Mouse (Mus musculus): Measurements from ENCODE around the gene Pcare. TPM values are rescaled to one million over a fixed set of nuclear protein-coding genes. Genes with fewer than 3 reads are reported as not detected.
A peak's percentile ranks its signal among the peaks of the same experiment; 100 is the strongest.

The Pcare gene
- total and polyA plus RNA-seq, 3 experiments: not detected

- peaks cover 9% of the 10 kb centered on the region for H3K9me3 ChIP-seq (replicated peaks; ENCODE audit: low read length)
- TF ChIP-seq TCF12 (IDR thresholded peaks at IDR 0.05; ENCODE audit: low read depth, low read length): no peak
- no peak for TF ChIP-seq MEF2A (IDR thresholded peaks at IDR 0.05; ENCODE audit: borderline replicate concordance, low read depth, low read length)
- no peak for TF ChIP-seq TBP (conservative IDR thresholded peaks at IDR 0.05; ENCODE audit: low read depth, low read length)
- no peak for TF ChIP-seq GABPA (IDR thresholded peaks at IDR 0.05; ENCODE audit: insufficient replicate concordance, low read depth, low read length)
- no peak for TF ChIP-seq PAX5 (IDR thresholded peaks at IDR 0.05; ENCODE audit: low read length)
- no peak for TF ChIP-seq CHD1 (IDR thresholded peaks at IDR 0.05; ENCODE audit: low read depth, low read length)
- TF ChIP-seq ZC3H11A (IDR thresholded peaks at IDR 0.05; ENCODE audit: low read depth, low read length): no peak
- no peak for TF ChIP-seq NELFE (IDR thresholded peaks at IDR 0.05; ENCODE audit: low read depth, low read length)
- TF ChIP-seq MAFK (IDR thresholded peaks at IDR 0.05; ENCODE audit: insufficient replicate concordance, low read length): no peak
- TF ChIP-seq JUND (conservative IDR thresholded peaks at IDR 0.05; ENCODE audit: low read depth, low read length): no peak
- no peak for TF ChIP-seq MXI1 (IDR thresholded peaks at IDR 0.05; ENCODE audit: low read depth, low read length)
- TF ChIP-seq USF2 (conservative IDR thresholded peaks at IDR 0.05; ENCODE audit: low read depth, low read length): no peak
- TF ChIP-seq UBTF (IDR thresholded peaks at IDR 0.05; ENCODE audit: low read depth, low read length): no peak
- H3K4me3 ChIP-seq (replicated peaks in 1 of 3; ENCODE audit: low read depth in 2 of 3, low read length in 2 of 3, poor library complexity in 1 of 3): no peak overlapping the region
- H3K4me1 ChIP-seq (ENCODE audit: control insufficient read depth in 1 of 2, insufficient read depth in 2 of 2): peaks cover under 1 to 8% of the 10 kb centered on the region in 2 experiments; a peak in 3 of 4 replicates
- dilution Hi-C loops (cut with MboI; ENCODE audit: extremely low pct_ligation_motif_present, extremely low pct_unique_long_range_greater_than_20kb, low sequenced_read_pairs) (no loop called here), in situ Hi-C loops (cut with MboI; ENCODE audit: low pct_ligation_motif_present, low pct_unique_long_range_greater_than_20kb, low sequenced_read_pairs) (no loop called here)
- no peak overlapping the region for H3K9ac ChIP-seq (ENCODE audit: insufficient read depth, low read depth)
- H3K4me2 ChIP-seq (ENCODE audit: insufficient read depth, low read depth, poor library complexity, severe bottlenecking): no peak overlapping the region
- no peak overlapping the region for H3K27ac ChIP-seq (ENCODE audit: insufficient read depth, low read depth)
- no peak for DNase-seq (ENCODE audit: extremely low read depth)
- H3K79me2 ChIP-seq (replicated peaks; ENCODE audit: control insufficient read depth, extremely low read depth, insufficient read depth, poor library complexity, severe bottlenecking): no peaks in the 10 kb centered on the region
- H3K27me3 ChIP-seq (replicated peaks): no peaks in the 10 kb centered on the region
- H3K36me3 ChIP-seq (replicated peaks in 1 of 2; ENCODE audit: control insufficient read depth in 1 of 2, insufficient read depth in 1 of 2, low read length in 1 of 2): no peaks in the 10 kb centered on the region
Observed at GRCm38 (mm10) chr17:71775279-71775678, 22.6 kb upstream of the Pcare start.

- DNase-seq (ENCODE audit: extremely low read depth): peak; percentile 22
- H3K4me2 ChIP-seq (ENCODE audit: insufficient read depth, low read depth, poor library complexity, severe bottlenecking): no peak overlapping the region
- H3K9me3 ChIP-seq (replicated peaks; ENCODE audit: low read length): peaks cover 9% of the 10 kb centered on the region
- H3K36me3 ChIP-seq (replicated peaks in 1 of 2; ENCODE audit: control insufficient read depth in 1 of 2, insufficient read depth in 1 of 2, low read length in 1 of 2): no peaks in the 10 kb centered on the region
- in situ Hi-C loops (cut with MboI; ENCODE audit: low pct_ligation_motif_present, low pct_unique_long_range_greater_than_20kb, low sequenced_read_pairs) (no loop called here), dilution Hi-C loops (cut with MboI; ENCODE audit: extremely low pct_ligation_motif_present, extremely low pct_unique_long_range_greater_than_20kb, low sequenced_read_pairs) (no loop called here)
- TF ChIP-seq CHD2 (IDR thresholded peaks at IDR 0.05; ENCODE audit: low read length): no peak
- TF ChIP-seq POLR2AphosphoS2 (IDR thresholded peaks at IDR 0.05; ENCODE audit: low read depth, low read length): no peak
- peak; percentile 66 for TF ChIP-seq ZNF384 (IDR thresholded peaks at IDR 0.05; ENCODE audit: low read depth, low read length)
- no peak for TF ChIP-seq JUND (conservative IDR thresholded peaks at IDR 0.05; ENCODE audit: low read depth, low read length)
- no peak for TF ChIP-seq MAX (IDR thresholded peaks at IDR 0.05; ENCODE audit: low read length)
- no peak overlapping the region for H3K9ac ChIP-seq (ENCODE audit: insufficient read depth, low read depth)
- no peak overlapping the region for H3K4me3 ChIP-seq (replicated peaks in 1 of 3; ENCODE audit: low read depth in 2 of 3, low read length in 2 of 3, poor library complexity in 1 of 3)
- peaks cover 2 to 20% of the 10 kb centered on the region in 2 experiments; a peak in 3 of 4 replicates for H3K4me1 ChIP-seq (ENCODE audit: control insufficient read depth in 1 of 2, insufficient read depth in 2 of 2)
- H3K79me2 ChIP-seq (replicated peaks; ENCODE audit: control insufficient read depth, extremely low read depth, insufficient read depth, poor library complexity, severe bottlenecking): no peaks in the 10 kb centered on the region
- no peaks in the 10 kb centered on the region for H3K27me3 ChIP-seq (replicated peaks)
- no peak overlapping the region for H3K27ac ChIP-seq (ENCODE audit: insufficient read depth, low read depth)
Observed at GRCm38 (mm10) chr17:71774173-71774572, 21.5 kb upstream of the Pcare start.

Data from CH12.LX (cell line).